In genomic region chrX:11591391-11592187, GRCm38 (mm10) we compare ENCODE assay signal across 11 mouse cellular contexts.
DNase-seq lines count a peak whose midpoint lies in the region; ATAC-seq lines count a peak whose summit lies in the region.
"Had no signal": no experiment of that assay in that cellular context is flagged by ENCODE, and none has a peak within 500 bp of the region (broad histone marks: within the 10 kb centered on the region; RNA-seq: fewer than 3 reads in every experiment).

No protein-coding gene starts in this region.

- no peak for DNase-seq in forebrain, embryonic 11.5 days (ENCODE audit: low spot score)
- no peak for DNase-seq in forebrain, embryonic 14.5 days (ENCODE audit: low spot score)
- DNase-seq in kidney, postnatal 14 days: peak; percentile 24
- peak; percentile 73 for DNase-seq in embryo, embryonic 10 days (ENCODE audit: low spot score)
- peak; percentile 2 for DNase-seq in lung, postnatal 14 days
- DNase-seq in frontal cortex, postnatal 36 days (ENCODE audit: low spot score in 2 of 2): no peak
- DNase-seq: right cerebral cortex, postnatal 4 days had no signal

- WGBS in forebrain, embryonic 11.5 days: 27% methylated on average over 10 of the region's 10 CpGs
- 44% methylated on average over 10 of the region's 10 CpGs for WGBS in forebrain, embryonic 14.5 days
- 43% methylated on average over 10 of the region's 10 CpGs for WGBS in kidney, embryonic 14.5 days

- H3K27me3 ChIP-seq in forebrain, embryonic 11.5 days (ENCODE audit: control insufficient read depth, insufficient read depth, low read length): peaks cover 2% of the 10 kb centered on the region; the same call in 1 of the 2 replicates
- no peaks in the 10 kb centered on the region for H3K27me3 ChIP-seq in forebrain, embryonic 14.5 days (replicated peaks; ENCODE audit: control insufficient read depth, insufficient read depth, low read length)
- 0 out of 2 replicates have a peak, but pooled peaks cover 9% of the 10 kb centered on the region for H3K27me3 ChIP-seq in kidney, embryonic 14.5 days (ENCODE audit: control insufficient read depth, insufficient read depth, low read length)

- ATAC-seq in forebrain, embryonic 11.5 days (replicated peaks; ENCODE audit: low FRiP score): no peak
- ATAC-seq in forebrain, embryonic 14.5 days: no peak
- no peak for ATAC-seq in kidney, embryonic 14.5 days (ENCODE audit: low FRiP score, low TSS enrichment)
- no peak for ATAC-seq in erythroblast, adult 5-6 weeks (replicated peaks; ENCODE audit: low FRiP score, poor library complexity, severe bottlenecking)
- ATAC-seq: activated CD4-positive, CD25-positive, alpha-beta regulatory T cell, adult 4 months had no signal

- no peaks in the 10 kb centered on the region for H3K9me3 ChIP-seq in forebrain, embryonic 11.5 days (ENCODE audit: control insufficient read depth, low read length)
- no peaks in the 10 kb centered on the region for H3K9me3 ChIP-seq in forebrain, embryonic 14.5 days (replicated peaks; ENCODE audit: control insufficient read depth, low read length)
- H3K9me3 ChIP-seq in kidney, embryonic 14.5 days (ENCODE audit: control insufficient read depth, low read length): no peaks in the 10 kb centered on the region
- H3K9me3 ChIP-seq: heart, embryonic 15.5 days had no signal

- no peak overlapping the region for H3K4me3 ChIP-seq in forebrain, embryonic 11.5 days (ENCODE audit: low read depth, low read length)
- no peak overlapping the region for H3K4me3 ChIP-seq in forebrain, embryonic 14.5 days (ENCODE audit: low read depth, low read length)
- H3K4me3 ChIP-seq in kidney, embryonic 14.5 days (ENCODE audit: low read length): no peak overlapping the region
- H3K4me3 ChIP-seq: heart, embryonic 15.5 days had no signal

- no peak overlapping the region for H3K9ac ChIP-seq in forebrain, embryonic 11.5 days (ENCODE audit: low read length)
- H3K9ac ChIP-seq in forebrain, embryonic 14.5 days (ENCODE audit: low read length): no peak overlapping the region
- no peak overlapping the region for H3K9ac ChIP-seq in kidney, embryonic 14.5 days (ENCODE audit: low read depth, low read length)
- H3K9ac ChIP-seq: heart, embryonic 15.5 days had no signal

- 0 out of 2 replicates have a peak overlapping the region, but pooled peaks have one; percentile 0 for H3K4me2 ChIP-seq in forebrain, embryonic 11.5 days (ENCODE audit: low read depth, low read length, severe bottlenecking)
- H3K4me2 ChIP-seq in forebrain, embryonic 14.5 days (ENCODE audit: low read length): no peak overlapping the region
- no peak overlapping the region for H3K4me2 ChIP-seq in kidney, embryonic 14.5 days (replicated peaks; ENCODE audit: low read depth, low read length)
- H3K4me2 ChIP-seq: heart, embryonic 15.5 days had no signal

- H3K4me1 ChIP-seq in forebrain, embryonic 11.5 days (replicated peaks; ENCODE audit: control insufficient read depth, insufficient read depth, low read length): no peaks in the 10 kb centered on the region
- no peaks in the 10 kb centered on the region for H3K4me1 ChIP-seq in forebrain, embryonic 14.5 days (ENCODE audit: control insufficient read depth, insufficient read depth, low read length)
- H3K4me1 ChIP-seq in kidney, embryonic 14.5 days (ENCODE audit: control insufficient read depth, insufficient read depth, low read length): no peaks in the 10 kb centered on the region

- H3K36me3 ChIP-seq in forebrain, embryonic 11.5 days (ENCODE audit: control insufficient read depth, insufficient read depth, low read length): no peaks in the 10 kb centered on the region
- H3K36me3 ChIP-seq in forebrain, embryonic 14.5 days (ENCODE audit: control insufficient read depth, insufficient read depth, low read length): no peaks in the 10 kb centered on the region
- H3K36me3 ChIP-seq in kidney, embryonic 14.5 days (ENCODE audit: control insufficient read depth, insufficient read depth, low read length): no peaks in the 10 kb centered on the region
- H3K36me3 ChIP-seq: heart, embryonic 15.5 days had no signal

- H3K27ac ChIP-seq in forebrain, embryonic 11.5 days (ENCODE audit: low read depth, low read length): no peak overlapping the region
- no peak overlapping the region for H3K27ac ChIP-seq in forebrain, embryonic 14.5 days (ENCODE audit: low read depth, low read length)
- no peak overlapping the region for H3K27ac ChIP-seq in kidney, embryonic 14.5 days (ENCODE audit: low read depth, low read length)
- H3K27ac ChIP-seq: heart, embryonic 15.5 days had no signal

Comparison
In these comparisons a context has a peak if more than half of its experiments do, and no peak if none do; other contexts are left out.
1. DNase-seq: peak in kidney, postnatal 14 days (single experiment), embryo, embryonic 10 days (single experiment) and lung, postnatal 14 days (single experiment); none in forebrain, embryonic 11.5 days (single experiment), forebrain, embryonic 14.5 days (single experiment) and frontal cortex, postnatal 36 days (0 of 2).